Mouse (Mus musculus) kidney, postnatal 4 days (tissue): ENCODE results near the gene Snx21.
"Not testable (repeated sequence)": the region's sequence is repeated elsewhere in the genome, so short reads cannot be mapped to it uniquely, and the experiment has no call there.

Experiments used
- DNase-seq, 2 experiments: peaks; one replicate each; pipeline ENCODE4 v3.0.0; 2021; ENCODE audit warnings: mixed read lengths in 2 of 2

Gene Snx21

GRCm38 (mm10) chr2:164795868-164796267 lies 10.2 kb downstream of the Snx21 start:
- no peak for DNase-seq

GRCm38 (mm10) chr2:164798554-164798953 lies 12.9 kb downstream of the Snx21 start:
- not testable (repeated sequence) for DNase-seq

- peak in 1 of 2 experiments; percentile 29 for DNase-seq
Measured at GRCm38 (mm10) chr2:164800252-164801004, 14.8 kb downstream of the Snx21 start.

- no peak for DNase-seq
Measured at GRCm38 (mm10) chr2:164803201-164803920, 17.7 kb downstream of the Snx21 start.

GRCm38 (mm10) chr2:164803921-164804313 lies 18.3 kb downstream of the Snx21 start:
- DNase-seq = no peak

- DNase-seq = peak; percentile 97 to 98
Measured at GRCm38 (mm10) chr2:164804533-164805331, 19.1 kb downstream of the Snx21 start, which contains the start of the genes Acot8 and Zswim3. Acot8 (minus strand) TSS chr2:164804882. Zswim3 (plus strand) TSS chr2:164805098.

GRCm38 (mm10) chr2:164805332-164805718 lies 19.7 kb downstream of the Snx21 start:
- DNase-seq = no peak

GRCm38 (mm10) chr2:164806614-164807013 lies 21.0 kb downstream of the Snx21 start:
- DNase-seq = no peak

GRCm38 (mm10) chr2:164813557-164813956 lies 27.9 kb downstream of the Snx21 start:
- DNase-seq = no peak

- no peak for DNase-seq
Measured at GRCm38 (mm10) chr2:164815348-164815747, 29.7 kb downstream of the Snx21 start.

- no peak for DNase-seq
Measured at GRCm38 (mm10) chr2:164815821-164816220, 30.2 kb downstream of the Snx21 start.

GRCm38 (mm10) chr2:164817206-164817605 lies 31.6 kb downstream of the Snx21 start:
- DNase-seq = no peak

- DNase-seq = peak in 1 of 2 experiments; percentile 38
Measured at GRCm38 (mm10) chr2:164817703-164818102, 32.1 kb downstream of the Snx21 start.

- DNase-seq = no peak
Measured at GRCm38 (mm10) chr2:164821060-164821459, 35.4 kb downstream of the Snx21 start.

- DNase-seq = peak; percentile 100
Measured at GRCm38 (mm10) chr2:164822636-164823165, 37.1 kb downstream of the Snx21 start, which contains the start of gene Zswim1. Zswim1 (plus strand) TSS chr2:164822686.

- DNase-seq = peak in 1 of 2 experiments; percentile 31
Measured at GRCm38 (mm10) chr2:164823181-164823585, 37.6 kb downstream of the Snx21 start.

GRCm38 (mm10) chr2:164823969-164824368 lies 38.3 kb downstream of the Snx21 start:
- DNase-seq = no peak

GRCm38 (mm10) chr2:164825521-164825920 lies 39.9 kb downstream of the Snx21 start:
- DNase-seq = no peak

GRCm38 (mm10) chr2:164827146-164827850 lies 41.7 kb downstream of the Snx21 start:
- DNase-seq = no peak

- no peak for DNase-seq
Measured at GRCm38 (mm10) chr2:164828437-164828836, 42.8 kb downstream of the Snx21 start, which contains the start of gene Spata25. Spata25 (minus strand) TSS chr2:164828537.

GRCm38 (mm10) chr2:164829090-164829489 lies 43.5 kb downstream of the Snx21 start:
- no peak for DNase-seq

GRCm38 (mm10) chr2:164831029-164831428 lies 45.4 kb downstream of the Snx21 start:
- peak in 1 of 2 experiments; percentile 32 for DNase-seq
